Mouse (Mus musculus) small intestine, adult 2 months (tissue): ENCODE results near the gene Msln. TPM values are rescaled to one million over a fixed set of nuclear protein-coding genes. Genes with fewer than 3 reads are reported as not detected.

ENCODE experiments used
- H3K27ac ChIP-seq: fragments of 200-500 bp; 2 replicates; pipeline ENCODE4 v1.5.1; 2012; ENCODE audit warnings: low read depth, low read length, control low read depth, inconsistent platforms; ENCODE audit not compliant: insufficient read depth
- H3K27me3 ChIP-seq: fragments of 200-500 bp; 2 replicates; pipeline ENCODE4 v1.6.1; 2012; ENCODE audit warnings: mild to moderate bottlenecking, moderate library complexity, low read length, inconsistent platforms; ENCODE audit not compliant: control insufficient read depth, insufficient read depth
- H3K36me3 ChIP-seq: fragments of 200-500 bp; 2 replicates; pipeline ENCODE4 v1.6.1; 2012; ENCODE audit warnings: mild to moderate bottlenecking, low read length, control low read depth, inconsistent platforms; ENCODE audit not compliant: control insufficient read depth, insufficient read depth
- H3K4me1 ChIP-seq: fragments of 200-500 bp; 2 replicates; pipeline ENCODE4 v1.6.1; 2012; ENCODE audit warnings: low read length, inconsistent platforms, mixed read lengths; ENCODE audit not compliant: control insufficient read depth, insufficient read depth, insufficient read length
- H3K4me3 ChIP-seq: fragments of 200-500 bp; 2 replicates; pipeline ENCODE4 v1.5.1; 2012; ENCODE audit warnings: low read depth, mild to moderate bottlenecking, control low read depth, inconsistent platforms, low read length, moderate library complexity
- CTCF ChIP-seq: fragments of 200-500 bp; IDR thresholded peaks from 2 replicates; pipeline ENCODE4 v1.5.1; 2012; ENCODE audit warnings: low read depth, mild to moderate bottlenecking, control low read depth, inconsistent platforms, low read length, moderate library complexity, mixed read lengths; ENCODE audit not compliant: insufficient replicate concordance, insufficient read length; ENCODE audit errors: extremely low read depth
- POLR2A ChIP-seq: fragments of 200-500 bp; IDR thresholded peaks from 2 replicates; pipeline ENCODE4 v1.6.1; 2012; ENCODE audit warnings: low read depth, mild to moderate bottlenecking, control low read depth, inconsistent platforms, low read length, moderate library complexity
- WGBS: fragments of 180-500 bp; shearing (Covaris S2); methylation state at CpG from one replicate; pipeline ENCODE4 v1.1.7; 2018; 5-methylcytosine and 5-hydroxymethylcytosine counted together
- polyA plus RNA-seq: library from polyadenylated mRNA; depleted of rRNA; stranded (reverse); fragments of >200 nt; gene quantifications from 2 replicates; pipeline ENCODE4 v1.2.3, GENCODE M21; 2012

The Msln gene
- polyA plus RNA-seq, 1 experiment: 1.0 TPM

GRCm38 (mm10) chr17:25765886-25766285 is 11.7 kb upstream of the Msln start:
- Histone ChIP-seq H3K4me1 (no peaks in the 10 kb centered on the region), H3K4me3 (no peak overlapping the region), H3K36me3 (no peaks in the 10 kb centered on the region), H3K27ac (no peak overlapping the region), H3K27me3 (no peaks in the 10 kb centered on the region)
- 68% methylated on average over 5 of the region's 5 CpGs for WGBS
- TF ChIP-seq CTCF (no peak), POLR2A (no peak)

- 45% methylated on average over 3 of the region's 3 CpGs for WGBS
- no peak for TF ChIP-seq CTCF
- TF ChIP-seq POLR2A: no peak
Observed at GRCm38 (mm10) chr17:25762591-25762990, 8.4 kb upstream of the Msln start.

GRCm38 (mm10) chr17:25761561-25761970 is 7.4 kb upstream of the Msln start:
- H3K36me3 ChIP-seq: no peaks in the 10 kb centered on the region
- H3K4me3 ChIP-seq: no peak overlapping the region
- 44% methylated on average over 4 of the region's 4 CpGs for WGBS
- H3K4me1 ChIP-seq: no peaks in the 10 kb centered on the region
- no peaks in the 10 kb centered on the region for H3K27me3 ChIP-seq
- no peak overlapping the region for H3K27ac ChIP-seq
- TF ChIP-seq POLR2A: no peak

More at GRCm38 (mm10) chr17:25762591-25762990, 8.4 kb upstream of the Msln start:
- Histone ChIP-seq H3K27ac (no peak overlapping the region), H3K36me3 (no peaks in the 10 kb centered on the region), H3K4me3 (no peak overlapping the region), H3K27me3 (no peaks in the 10 kb centered on the region), H3K4me1 (no peaks in the 10 kb centered on the region)

- TF ChIP-seq POLR2A (no peak), CTCF (no peak)
- 71% methylated on average over 8 of the region's 8 CpGs for WGBS
- Histone ChIP-seq H3K4me1 (no peaks in the 10 kb centered on the region), H3K4me3 (no peak overlapping the region), H3K36me3 (no peaks in the 10 kb centered on the region), H3K27me3 (no peaks in the 10 kb centered on the region), H3K27ac (no peak overlapping the region)
Observed at GRCm38 (mm10) chr17:25760148-25760547, 6.0 kb upstream of the Msln start.

- Histone ChIP-seq H3K36me3 (no peaks in the 10 kb centered on the region), H3K4me1 (no peaks in the 10 kb centered on the region), H3K27me3 (no peaks in the 10 kb centered on the region), H3K27ac (no peak overlapping the region), H3K4me3 (no peak overlapping the region)
- TF ChIP-seq CTCF (no peak), POLR2A (no peak)
- WGBS: 49% methylated on average over 3 of the region's 3 CpGs
Observed at GRCm38 (mm10) chr17:25757691-25758090, 3.5 kb upstream of the Msln start.

- H3K36me3 ChIP-seq: no peaks in the 10 kb centered on the region
- H3K4me1 ChIP-seq: no peaks in the 10 kb centered on the region
- no peak for TF ChIP-seq CTCF
- no peak for TF ChIP-seq POLR2A
- no peak overlapping the region for H3K4me3 ChIP-seq
- no peak overlapping the region for H3K27ac ChIP-seq
- H3K27me3 ChIP-seq: no peaks in the 10 kb centered on the region
- WGBS: 63% methylated on average over 9 of the region's 9 CpGs
Observed at GRCm38 (mm10) chr17:25756378-25757242, 2.4 kb upstream of the Msln start.

GRCm38 (mm10) chr17:25755627-25756377 is 1.6 kb upstream of the Msln start:
- TF ChIP-seq POLR2A (no peak), CTCF (no peak)
- Histone ChIP-seq H3K4me3 (no peak overlapping the region), H3K36me3 (no peaks in the 10 kb centered on the region), H3K27me3 (no peaks in the 10 kb centered on the region), H3K4me1 (no peaks in the 10 kb centered on the region), H3K27ac (no peak overlapping the region)
- 19% methylated on average over 4 of the region's 4 CpGs for WGBS
